Mouse (Mus musculus) lung, postnatal 0 days (tissue): ENCODE data around the gene Nsun3.
"Not testable (repeated sequence)": the region's sequence is repeated elsewhere in the genome, so short reads cannot be mapped to it uniquely, and the experiment has no call there.

Experiments
- CTCF ChIP-seq: IDR thresholded peaks from 2 replicates; pipeline ENCODE4 v1.5.1; 2016; ENCODE audit warnings: antibody characterized with exemption, mild to moderate bottlenecking
- EP300 ChIP-seq: IDR thresholded peaks from 2 replicates; pipeline ENCODE4 v1.6.1; 2016; ENCODE audit warnings: antibody characterized with exemption, mild to moderate bottlenecking, control low read depth

- not testable (repeated sequence) for TF ChIP-seq CTCF, EP300
Observed at GRCm38 (mm10) chr16:62718255-62718654, 68.4 kb downstream of the Nsun3 start.
